Mouse (Mus musculus) retina, postnatal 1 day (tissue): ENCODE measurements around the gene C1qbp.

Source experiments
- DNase-seq: peaks from one replicate; pipeline ENCODE4 v3.0.0-alpha.2; 2012

Gene C1qbp

GRCm38 (mm10) chr11:70972586-70972985, 10.2 kb downstream of the C1qbp start:
- no peak for DNase-seq

- DNase-seq, result peak; percentile 6
Observed at GRCm38 (mm10) chr11:70970560-70971540, 12.0 kb downstream of the C1qbp start.

GRCm38 (mm10) chr11:70969821-70970559, 12.8 kb downstream of the C1qbp start, which contains the start of the genes Nup88 and Rpain:
Gene Nup88 (minus strand): TSS chr11:70969973.
Gene Rpain (plus strand): TSS chr11:70970213.
- peak; percentile 99 for DNase-seq

- DNase-seq, result no peak
Observed at GRCm38 (mm10) chr11:70969271-70969794, 13.5 kb downstream of the C1qbp start.

- no peak for DNase-seq
Observed at GRCm38 (mm10) chr11:70964222-70964907, 18.5 kb downstream of the C1qbp start.

DNA sequence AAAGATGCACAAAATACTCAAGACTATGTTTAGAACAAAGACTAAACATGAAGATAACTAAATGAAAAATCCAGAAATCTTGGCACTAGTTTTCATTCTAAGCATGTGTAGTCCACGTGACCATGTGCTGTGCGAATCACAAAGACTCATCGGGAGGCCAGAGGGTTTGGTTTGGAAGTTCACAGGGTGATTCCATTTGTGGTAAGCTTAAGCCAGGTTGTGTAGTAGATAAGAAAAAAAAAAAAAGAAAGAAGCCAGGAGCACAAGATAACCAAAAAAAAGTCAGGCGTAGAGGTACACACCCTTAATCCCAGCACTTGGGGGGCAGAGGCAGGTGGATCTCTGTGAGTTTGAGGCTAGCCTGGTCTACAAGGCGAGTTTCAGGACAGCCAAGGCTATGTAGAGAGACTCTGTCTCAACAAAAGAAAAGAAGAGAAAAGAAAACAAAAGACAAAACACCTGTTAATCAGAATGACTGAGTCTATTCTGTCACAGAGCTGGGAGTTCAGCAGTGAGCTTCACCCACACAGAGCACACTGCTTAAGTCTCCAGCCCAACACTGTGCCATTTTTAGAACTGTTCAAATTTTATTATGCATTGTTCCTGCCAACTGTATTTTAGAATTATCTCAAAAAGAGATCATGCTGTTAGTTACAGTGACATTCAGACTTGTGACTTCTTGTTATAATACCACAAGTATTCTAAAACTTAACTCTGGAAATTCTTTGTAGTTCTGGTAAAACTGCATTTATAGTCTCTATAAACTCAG, 21.9 kb downstream of the C1qbp start:
- DNase-seq, result no peak

DNA sequence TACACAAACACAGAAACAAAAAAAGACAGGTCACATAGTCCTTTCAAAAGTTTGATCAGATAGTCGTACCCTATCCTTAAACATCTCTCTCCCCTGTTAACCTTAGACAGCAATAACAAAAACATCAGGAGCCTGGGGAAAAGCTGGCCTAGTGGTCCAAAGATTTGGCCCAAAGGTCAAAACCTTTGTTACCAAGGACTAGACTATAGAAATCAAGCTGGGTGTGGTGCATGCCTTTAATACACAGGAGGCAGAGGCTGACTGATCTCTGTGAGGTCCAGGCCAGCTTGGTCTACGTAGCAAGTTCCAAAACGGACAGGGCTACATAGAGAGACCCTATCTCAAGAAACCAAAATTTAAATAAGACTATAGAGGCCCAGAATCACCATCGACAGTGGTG, 28.1 kb downstream of the C1qbp start:
- no peak for DNase-seq

GRCm38 (mm10) chr11:70944935-70945817, 37.6 kb downstream of the C1qbp start:
- DNase-seq, result no peak

- no peak for DNase-seq
Observed at GRCm38 (mm10) chr11:70943651-70944050, 39.2 kb downstream of the C1qbp start.

DNA sequence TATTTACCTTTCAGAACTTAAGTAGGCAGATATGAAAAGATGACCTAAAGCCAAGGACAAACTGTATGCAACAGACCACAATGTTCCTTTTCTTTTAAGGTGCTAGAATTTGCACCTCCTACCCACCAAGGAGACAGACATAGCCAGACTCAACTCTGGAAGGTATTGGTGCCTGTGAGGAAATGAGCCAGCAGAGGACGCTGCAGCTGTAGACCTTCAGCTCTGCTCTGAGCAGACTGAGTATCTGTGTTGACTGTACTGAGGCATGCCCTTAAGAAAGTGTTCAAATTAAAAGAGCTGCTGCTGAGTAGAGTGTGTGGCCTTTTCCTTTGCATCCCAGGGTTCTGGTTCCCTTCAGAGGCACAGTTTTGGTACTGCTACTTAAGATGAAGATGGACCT, 40.2 kb downstream of the C1qbp start:
- no peak for DNase-seq

GRCm38 (mm10) chr11:70935316-70935715, 47.5 kb downstream of the C1qbp start:
- peak; percentile 22 for DNase-seq

DNA sequence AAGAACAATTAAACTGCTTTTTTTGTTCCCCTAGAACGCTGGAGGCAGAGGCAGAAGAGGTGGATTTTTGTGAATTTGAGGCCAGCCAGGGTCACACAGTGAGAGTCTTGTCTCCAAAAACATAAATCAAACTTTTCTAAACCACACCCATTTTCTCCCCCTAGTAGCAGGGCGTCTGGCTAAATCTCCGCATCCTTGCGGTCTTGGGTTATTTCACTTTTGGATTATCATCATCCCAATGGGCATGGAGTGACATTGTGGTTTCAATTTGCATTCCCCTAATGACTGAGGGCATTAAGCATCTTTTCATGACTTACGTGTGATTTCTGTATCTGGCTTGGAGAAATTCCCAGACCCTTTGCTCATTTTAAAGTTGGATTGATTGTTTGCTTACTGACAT, 51.4 kb downstream of the C1qbp start:
- DNase-seq, result no peak
